Mouse (Mus musculus) adrenal gland, postnatal 25 days (tissue): ENCODE results near the gene Hist1h3g. TPM values are rescaled to one million over a fixed set of nuclear protein-coding genes. Genes with fewer than 3 reads are reported as not detected.

Experiments used
- DNase-seq: peaks from one replicate; pipeline ENCODE4 v3.0.0; 2021; ENCODE audit warnings: mixed read lengths
- microRNA-seq, 2 experiments: library from miRNA; unstranded; fragments of <30 nt; microRNA quantifications; one replicate each; pipeline ENCODE4 v1.2.0; 2021
- total RNA-seq: library from RNA; stranded (reverse); gene quantifications from 2 replicates; pipeline ENCODE4 v1.2.3, GENCODE M21; 2021

Gene Hist1h3g
- total RNA-seq, 1 experiment from 2014 or later, result 24.0 TPM

DNA sequence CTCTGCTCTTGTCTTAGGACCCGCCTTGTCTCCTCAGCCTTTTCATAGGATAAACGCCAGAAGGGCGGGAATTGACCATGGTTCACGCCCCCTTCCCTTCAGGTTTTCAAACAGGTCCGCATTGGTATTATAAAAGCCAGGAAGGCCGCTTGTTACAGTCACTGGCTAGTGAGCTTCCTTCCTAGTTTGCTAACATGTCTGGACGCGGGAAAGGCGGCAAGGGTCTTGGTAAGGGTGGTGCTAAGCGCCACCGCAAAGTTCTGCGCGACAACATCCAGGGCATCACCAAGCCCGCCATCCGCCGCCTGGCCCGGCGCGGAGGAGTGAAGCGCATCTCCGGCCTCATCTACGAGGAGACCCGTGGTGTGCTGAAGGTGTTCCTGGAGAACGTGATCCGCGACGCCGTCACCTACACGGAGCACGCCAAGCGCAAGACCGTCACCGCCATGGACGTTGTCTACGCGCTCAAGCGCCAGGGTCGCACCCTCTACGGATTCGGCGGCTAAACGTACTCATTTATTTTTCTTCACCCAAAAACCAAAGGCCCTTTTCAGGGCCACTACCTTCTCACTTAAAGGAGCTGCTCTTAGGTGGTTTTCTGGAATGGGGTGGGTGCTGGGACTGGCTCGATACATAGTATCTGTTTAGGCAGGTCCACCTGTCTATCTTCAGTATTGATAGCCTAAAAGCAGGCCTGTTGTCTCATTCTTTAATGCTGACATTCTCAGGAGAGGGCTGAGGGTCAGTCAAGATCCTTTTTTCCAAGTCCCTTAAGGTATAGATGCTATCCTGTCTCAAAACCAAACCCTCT, 46.4 kb downstream of the Hist1h3g start, which contains the start of gene Hist1h4d:
Gene Hist1h4d (plus strand): TSS at position 191 of the 811 bp plus-strand sequence.
- DNase-seq, result peak; percentile 89

DNA sequence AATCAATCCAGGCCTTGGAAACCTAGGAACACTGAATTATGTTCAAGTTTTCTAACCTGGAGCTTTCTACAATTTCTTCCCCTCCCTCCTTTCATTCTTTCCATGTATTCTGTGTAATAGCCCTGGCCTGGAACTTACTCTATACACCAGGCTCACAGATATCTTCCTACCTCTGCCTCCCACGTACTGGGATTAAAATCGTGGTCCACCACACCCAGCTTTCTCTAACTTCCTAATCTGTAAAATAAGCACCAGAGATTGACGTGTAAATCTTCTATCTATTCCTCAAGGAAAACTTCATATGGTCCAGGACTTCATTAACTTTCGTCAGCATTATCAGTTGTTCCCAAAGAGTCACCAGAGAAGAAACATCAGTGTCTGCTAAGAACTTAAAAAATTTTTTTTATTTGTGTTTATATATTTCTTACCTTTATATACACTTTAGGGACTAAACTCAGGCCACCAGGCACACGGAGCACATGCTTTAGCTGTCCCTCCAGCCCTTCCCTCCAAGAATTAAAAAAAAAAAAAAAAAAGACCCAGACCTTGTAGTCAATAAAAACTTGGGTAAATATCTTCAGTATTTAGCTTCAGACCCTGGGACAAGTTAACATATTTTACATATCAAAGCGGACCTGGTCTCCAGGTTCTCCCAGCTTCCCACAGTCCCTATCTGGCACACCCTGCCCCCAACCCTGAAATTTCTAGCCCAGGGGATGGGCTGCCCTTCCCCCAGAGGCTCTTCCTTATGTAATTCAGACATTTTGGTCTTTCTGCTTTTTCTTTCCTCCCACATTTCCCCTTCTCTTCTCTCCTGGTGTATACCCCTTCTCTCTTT, 47.2 kb downstream of the Hist1h3g start:
- DNase-seq, result no peak

DNA sequence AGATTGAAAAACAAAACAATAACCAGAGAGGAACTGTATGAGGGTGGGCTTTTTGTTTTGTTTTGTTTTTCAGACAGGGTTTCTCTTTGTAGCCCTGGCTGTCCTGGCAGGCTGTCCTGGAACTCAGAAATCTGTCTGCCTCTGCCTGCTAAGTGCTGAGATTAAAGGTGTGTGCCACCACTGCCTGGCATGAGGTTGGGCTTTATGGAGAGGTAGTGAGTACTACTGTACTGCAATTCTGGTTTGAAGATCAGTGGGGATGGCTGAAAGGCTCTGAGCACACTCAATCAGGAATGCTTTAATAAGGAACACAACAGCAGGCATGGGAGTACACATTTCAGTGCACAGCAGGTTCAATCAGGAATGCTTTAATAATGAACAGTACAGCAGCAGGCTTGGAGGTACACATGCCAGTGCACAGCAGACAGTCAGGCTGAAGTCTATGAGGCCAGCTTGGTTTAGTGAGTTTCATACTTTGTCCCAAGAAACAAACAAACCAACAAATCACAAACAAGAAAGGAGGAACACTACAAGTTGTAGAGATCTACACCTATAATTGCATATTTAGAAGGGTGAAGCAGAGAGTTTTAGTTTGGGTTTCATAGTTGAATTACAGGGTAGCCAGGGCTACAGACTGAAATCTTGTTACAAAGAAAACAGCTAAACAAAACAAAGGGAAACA, 48.3 kb downstream of the Hist1h3g start:
- DNase-seq, result no peak

GRCm38 (mm10) chr13:23584331-23584730, 49.1 kb downstream of the Hist1h3g start:
- DNase-seq, result no peak

DNA sequence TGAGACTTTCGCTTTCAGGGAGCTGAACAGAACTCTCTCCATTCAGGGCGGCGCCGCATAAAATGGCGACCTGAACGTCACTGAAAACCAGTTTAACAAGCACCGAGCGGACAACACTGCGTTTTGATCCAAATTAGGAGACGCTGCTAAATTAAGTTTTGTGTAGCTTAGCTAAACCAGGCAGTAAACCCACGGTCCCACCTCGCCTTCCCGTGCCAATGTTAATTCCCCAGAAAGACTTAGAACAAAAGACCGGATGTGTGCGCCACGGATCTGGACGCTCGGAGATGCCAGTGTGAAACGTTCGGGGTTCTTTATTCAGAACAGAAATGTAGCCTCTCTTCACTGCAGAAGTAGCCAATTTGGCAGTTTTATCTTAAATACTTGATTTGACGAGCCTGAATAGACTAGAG, 49.8 kb downstream of the Hist1h3g start:
- peak; percentile 64 for DNase-seq

Small RNAs within 50 kb of the gene (microRNA-seq; reads per million reads assigned to microRNA genes)
- 0 reads per million in 2 experiments for gene Gm44297
- gene Gm44359, result 0 reads per million in 2 experiments
- gene Gm44394, result 0 reads per million in 2 experiments
- 0.36 to 1.0 reads per million in 2 experiments for gene n-TStga1

Other genes with a start within 250 kb of the Hist1h3g start
- gene Zfp322a, start 166.2 kb upstream of the Hist1h3g start, total RNA-seq, result 19.7 and 30.1 TPM in 2 replicates
- gene Abt1, start 111.6 kb upstream of the Hist1h3g start, total RNA-seq, result 6.4 and 6.9 TPM in 2 replicates
- gene Btn1a1, start 69.5 kb upstream of the Hist1h3g start, total RNA-seq, result not detected in 2 replicates
- gene Btn2a2, start 46.6 kb upstream of the Hist1h3g start, total RNA-seq, result not detected in 2 replicates
- 474 and 516 TPM in 2 replicates for gene Hist1h4h, start 4.4 kb upstream of the Hist1h3g start, total RNA-seq
- gene Hist1h2af, start 1.5 kb upstream of the Hist1h3g start, total RNA-seq, result 63.3 and 106 TPM in 2 replicates
- 6.6 and 6.8 TPM in 2 replicates for gene Hist1h2bh, start 8.0 kb downstream of the Hist1h3g start, total RNA-seq
- gene Hist1h3f, start 8.6 kb downstream of the Hist1h3g start, total RNA-seq, result 33.9 and 36.7 TPM in 2 replicates
- 127 and 189 TPM in 2 replicates for gene Hist1h4f, start 16.2 kb downstream of the Hist1h3g start, total RNA-seq
- 9.5 TPM in 2 replicates for gene Hist1h1d, start 17.8 kb downstream of the Hist1h3g start, total RNA-seq
- 66.8 and 86.4 TPM in 2 replicates for gene Hist1h3e, start 26.9 kb downstream of the Hist1h3g start, total RNA-seq
- 14.5 and 15.5 TPM in 2 replicates for gene Hist1h2ae, start 35.8 kb downstream of the Hist1h3g start, total RNA-seq
- 106 and 130 TPM in 2 replicates for gene Hist1h2bg, start 36.0 kb downstream of the Hist1h3g start, total RNA-seq
- gene Hist1h2bf, start 38.8 kb downstream of the Hist1h3g start, total RNA-seq, result 61.2 and 62.9 TPM in 2 replicates
- 2.3 and 9.6 TPM in 2 replicates for gene Hist1h2ad, start 39.0 kb downstream of the Hist1h3g start, total RNA-seq
- gene Hist1h3d, start 40.3 kb downstream of the Hist1h3g start, total RNA-seq, result 12.9 and 16.6 TPM in 2 replicates
- 174 and 185 TPM in 2 replicates for gene Hist1h4d, start 46.2 kb downstream of the Hist1h3g start, total RNA-seq
- 18.6 and 18.8 TPM in 2 replicates for gene Hist1h2be, start 85.7 kb downstream of the Hist1h3g start, total RNA-seq
- 102 and 118 TPM in 2 replicates for gene Hist1h1e, start 87.1 kb downstream of the Hist1h3g start, total RNA-seq
- 3.5 and 4.3 TPM in 2 replicates for gene Hist1h2ac, start 148.5 kb downstream of the Hist1h3g start, total RNA-seq
- gene Hist1h2bc, start 148.8 kb downstream of the Hist1h3g start, total RNA-seq, result 193 and 227 TPM in 2 replicates
- gene Hist1h1t, start 160.4 kb downstream of the Hist1h3g start, total RNA-seq, result not detected in 2 replicates
- 97.6 and 116 TPM in 2 replicates for gene Hist1h4c, start 163.0 kb downstream of the Hist1h3g start, total RNA-seq
- 37.3 and 49.1 TPM in 2 replicates for gene Hfe, start 175.4 kb downstream of the Hist1h3g start, total RNA-seq
- gene Hist1h1c, start 203.4 kb downstream of the Hist1h3g start, total RNA-seq, result 248 and 316 TPM in 2 replicates
- 33.0 and 40.6 TPM in 2 replicates for gene Hist1h3c, start 210.2 kb downstream of the Hist1h3g start, total RNA-seq
- gene Hist1h2bb, start 211.3 kb downstream of the Hist1h3g start, total RNA-seq, result 56.1 and 68.8 TPM in 2 replicates
- 76.6 and 90.4 TPM in 2 replicates for gene Hist1h2ab, start 215.7 kb downstream of the Hist1h3g start, total RNA-seq
- gene Hist1h3b, start 216.8 kb downstream of the Hist1h3g start, total RNA-seq, result 94.0 and 112 TPM in 2 replicates
- 127 and 163 TPM in 2 replicates for gene Hist1h4b, start 221.6 kb downstream of the Hist1h3g start, total RNA-seq
- gene Hist1h4a, start 225.8 kb downstream of the Hist1h3g start, total RNA-seq, result 73.8 and 80.4 TPM in 2 replicates
- 78.8 and 80.4 TPM in 2 replicates for gene Hist1h3a, start 227.0 kb downstream of the Hist1h3g start, total RNA-seq
- 76.4 and 84.2 TPM in 2 replicates for gene Hist1h1a, start 228.2 kb downstream of the Hist1h3g start, total RNA-seq
- gene Trim38, start 234.5 kb downstream of the Hist1h3g start, total RNA-seq, result 0.33 TPM in 1 of 2 replicates, not detected in the other